Mouse (Mus musculus) lung, adult 2 months (tissue): ENCODE measurements around the gene Spindoc. TPM values are rescaled to one million over a fixed set of nuclear protein-coding genes. Genes with fewer than 3 reads are reported as not detected.
A peak's percentile ranks its signal among the peaks of the same experiment; 100 is the strongest.

Source experiments
- DNase-seq: peaks from one replicate; pipeline ENCODE4 v3.0.0; 2022
- H3K4me1 ChIP-seq: fragments of 200-500 bp; 2 replicates; pipeline ENCODE4 v1.6.1; 2011; ENCODE audit warnings: low read length; ENCODE audit not compliant: control insufficient read depth, insufficient read depth
- H3K4me3 ChIP-seq: fragments of 200-500 bp; replicated peaks from 2 replicates; pipeline ENCODE3; 2011; ENCODE audit warnings: low read depth, mild to moderate bottlenecking, control low read depth, low read length; ENCODE audit errors: extremely low read depth
- CTCF ChIP-seq: fragments of 200-500 bp; IDR thresholded peaks from 2 replicates; pipeline ENCODE4 v1.5.1; 2011; ENCODE audit warnings: mild to moderate bottlenecking, low read length, control low read depth; ENCODE audit not compliant: insufficient read depth
- POLR2A ChIP-seq: fragments of 200-500 bp; IDR thresholded peaks from 2 replicates; pipeline ENCODE4 v1.6.1; 2011; ENCODE audit warnings: low read depth, mild to moderate bottlenecking, control low read depth, low read length, borderline replicate concordance; ENCODE audit errors: extremely low read depth
- WGBS: fragments of 180-500 bp; shearing (Covaris S2); methylation state at CpG from one replicate; pipeline ENCODE4 v1.1.7; 2018; 5-methylcytosine and 5-hydroxymethylcytosine counted together
- polyA plus RNA-seq: library from polyadenylated mRNA; depleted of rRNA; stranded (reverse); fragments of >200 nt; gene quantifications from 2 replicates; pipeline ENCODE4 v1.2.3, GENCODE M21; 2012

Spindoc gene
- polyA plus RNA-seq, 1 experiment = 19.0 TPM

DNA sequence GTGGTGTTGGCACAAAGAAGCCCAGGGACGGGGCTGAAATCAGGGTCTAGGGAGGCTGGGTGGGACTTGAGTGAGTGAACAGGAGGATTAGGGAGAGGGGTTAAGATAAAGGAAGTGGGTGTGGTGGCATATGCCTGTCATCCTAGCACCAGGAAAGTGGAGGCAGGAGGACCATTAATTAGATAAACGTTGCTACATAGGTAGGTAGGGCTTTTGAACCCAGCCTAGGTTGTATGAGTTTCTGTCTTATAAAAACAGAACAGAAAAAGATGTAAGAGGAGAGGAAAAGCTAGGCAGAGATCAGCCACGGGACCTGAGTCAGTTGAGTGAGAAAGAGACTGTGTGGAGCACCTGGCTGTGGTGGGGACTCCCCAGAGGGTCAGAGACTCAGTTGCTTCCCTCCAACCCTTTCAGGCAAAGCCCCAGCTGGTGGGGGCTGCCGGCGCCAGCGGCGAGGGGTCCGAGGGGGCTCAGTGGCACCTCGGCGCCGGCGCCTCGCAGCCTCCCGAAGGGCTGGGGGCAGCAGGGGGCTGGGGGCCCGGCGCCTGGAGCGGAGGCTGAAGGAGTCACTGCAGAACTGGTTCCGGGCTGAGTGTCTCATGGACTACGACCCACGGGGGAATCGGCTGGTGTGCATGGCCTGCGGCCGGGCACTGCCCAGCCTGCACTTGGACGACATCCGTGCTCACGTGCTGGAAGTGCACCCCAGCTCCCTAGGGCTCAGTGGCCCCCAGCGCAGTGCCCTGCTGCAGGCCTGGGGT, 38.2 kb upstream of the Spindoc start:
- WGBS = 88% methylated on average over 27 of the region's 27 CpGs

DNA sequence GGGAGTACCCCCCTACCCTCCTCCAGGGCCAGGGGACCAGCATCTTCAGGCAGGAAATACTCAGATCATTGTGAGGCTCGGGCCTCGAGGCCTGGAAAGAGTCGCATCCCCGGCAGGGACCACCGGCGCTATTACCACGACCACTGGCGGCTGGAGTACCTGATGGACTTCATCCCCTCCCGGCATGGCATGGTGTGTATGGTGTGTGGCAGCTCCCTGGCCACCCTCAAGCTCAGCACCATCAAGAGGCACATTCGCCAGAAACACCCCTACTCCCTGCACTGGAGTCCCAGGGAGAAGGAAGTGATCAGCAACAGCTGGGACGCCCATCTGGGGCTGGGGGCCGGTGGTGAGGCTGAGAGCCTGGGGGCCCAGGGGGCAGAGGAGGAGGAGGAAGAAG, 37.3 kb upstream of the Spindoc start:
- DNase-seq = no peak
- TF ChIP-seq POLR2A (no peak), CTCF (no peak)
- Histone ChIP-seq H3K4me1 (peaks cover 10% of the 10 kb centered on the region), H3K4me3 (no peak overlapping the region)
- 78% methylated on average over 12 of the region's 12 CpGs for WGBS

More for the DNA sequence above, 38.2 kb upstream of the Spindoc start:
- H3K4me3 ChIP-seq = no peak overlapping the region
- no peak for TF ChIP-seq POLR2A
- TF ChIP-seq CTCF = no peak
- DNase-seq = no peak
- H3K4me1 ChIP-seq = peaks cover 10% of the 10 kb centered on the region

DNA sequence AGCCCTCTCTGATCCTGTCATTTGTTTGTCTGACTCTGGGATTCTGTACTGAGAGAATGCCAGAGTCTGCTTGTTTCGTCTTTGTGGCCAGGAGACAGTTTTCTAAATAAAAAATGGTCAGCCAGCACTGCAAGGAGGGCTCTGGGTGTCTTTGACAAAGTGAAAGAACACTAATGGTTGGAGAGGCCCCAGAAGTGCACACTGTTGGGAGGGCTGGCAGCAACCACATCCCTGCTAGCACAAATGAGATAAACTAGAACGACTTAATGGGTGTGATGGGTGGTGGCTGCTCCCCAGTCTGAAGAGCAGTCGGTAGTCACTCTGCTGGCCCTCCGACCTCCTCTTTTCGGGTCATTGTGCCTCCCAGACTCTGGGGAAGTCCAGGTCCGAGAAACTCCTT, 36.3 kb upstream of the Spindoc start:
- DNase-seq = no peak
- Histone ChIP-seq H3K4me3 (no peak overlapping the region), H3K4me1 (peaks cover 10% of the 10 kb centered on the region)
- 37% methylated on average over 6 of the region's 6 CpGs for WGBS
- no peak for TF ChIP-seq CTCF
- no peak for TF ChIP-seq POLR2A

DNA sequence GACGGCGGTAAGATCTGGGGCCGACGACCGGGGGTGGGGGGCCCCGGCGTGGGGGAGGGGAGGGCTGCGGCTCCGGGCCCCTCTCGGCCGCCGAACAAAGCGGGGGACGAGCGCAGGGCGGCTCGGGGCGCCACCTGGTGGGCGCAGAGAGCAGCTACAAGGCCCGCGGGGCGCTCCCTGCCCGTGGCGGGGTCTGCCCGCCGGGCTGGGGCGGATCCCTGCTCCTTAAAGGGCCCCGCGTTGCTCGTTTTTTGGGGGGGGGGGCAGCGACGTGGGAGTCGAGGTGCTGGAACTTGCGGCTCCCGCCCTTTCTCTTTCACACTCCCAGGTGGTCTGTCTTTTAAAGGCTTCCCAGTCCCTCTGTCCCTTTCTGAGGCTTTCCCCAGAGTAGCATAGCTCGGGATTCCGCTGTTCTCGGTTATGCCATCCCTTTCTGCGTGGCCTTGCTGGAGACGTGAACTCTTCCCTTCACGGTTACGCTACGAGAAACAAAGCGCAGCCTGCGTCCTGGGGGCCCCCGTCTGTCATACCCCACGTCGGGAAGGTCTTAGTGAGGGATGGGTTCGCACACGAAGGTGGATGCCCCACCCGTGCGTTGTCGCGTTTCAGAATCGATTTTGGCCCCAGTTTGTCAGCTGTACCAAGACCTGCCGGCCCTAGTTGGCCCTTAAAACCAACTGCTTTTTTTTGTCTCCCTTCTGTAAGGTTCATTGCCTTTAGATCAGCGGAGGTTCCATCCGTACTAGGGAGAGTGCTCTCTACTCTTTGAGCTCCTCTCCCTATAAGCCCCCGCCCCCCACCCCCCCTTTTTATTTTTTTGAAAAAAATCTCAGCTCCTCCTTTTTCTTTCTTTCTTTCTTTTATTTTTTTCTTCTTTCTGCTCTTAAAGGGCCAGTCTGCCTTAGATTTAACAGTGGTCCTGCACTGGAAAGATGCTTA, 35.4 kb upstream of the Spindoc start:
- peak overlapping the region; percentile 69 for H3K4me3 ChIP-seq
- peak; percentile 78 for DNase-seq
- TF ChIP-seq CTCF = peak; percentile 37; the same call in 1 of the 2 replicates
- no peak for TF ChIP-seq POLR2A
- WGBS = 1% methylated on average over 58 of the region's 59 CpGs
- peaks cover 8% of the 10 kb centered on the region for H3K4me1 ChIP-seq

DNA sequence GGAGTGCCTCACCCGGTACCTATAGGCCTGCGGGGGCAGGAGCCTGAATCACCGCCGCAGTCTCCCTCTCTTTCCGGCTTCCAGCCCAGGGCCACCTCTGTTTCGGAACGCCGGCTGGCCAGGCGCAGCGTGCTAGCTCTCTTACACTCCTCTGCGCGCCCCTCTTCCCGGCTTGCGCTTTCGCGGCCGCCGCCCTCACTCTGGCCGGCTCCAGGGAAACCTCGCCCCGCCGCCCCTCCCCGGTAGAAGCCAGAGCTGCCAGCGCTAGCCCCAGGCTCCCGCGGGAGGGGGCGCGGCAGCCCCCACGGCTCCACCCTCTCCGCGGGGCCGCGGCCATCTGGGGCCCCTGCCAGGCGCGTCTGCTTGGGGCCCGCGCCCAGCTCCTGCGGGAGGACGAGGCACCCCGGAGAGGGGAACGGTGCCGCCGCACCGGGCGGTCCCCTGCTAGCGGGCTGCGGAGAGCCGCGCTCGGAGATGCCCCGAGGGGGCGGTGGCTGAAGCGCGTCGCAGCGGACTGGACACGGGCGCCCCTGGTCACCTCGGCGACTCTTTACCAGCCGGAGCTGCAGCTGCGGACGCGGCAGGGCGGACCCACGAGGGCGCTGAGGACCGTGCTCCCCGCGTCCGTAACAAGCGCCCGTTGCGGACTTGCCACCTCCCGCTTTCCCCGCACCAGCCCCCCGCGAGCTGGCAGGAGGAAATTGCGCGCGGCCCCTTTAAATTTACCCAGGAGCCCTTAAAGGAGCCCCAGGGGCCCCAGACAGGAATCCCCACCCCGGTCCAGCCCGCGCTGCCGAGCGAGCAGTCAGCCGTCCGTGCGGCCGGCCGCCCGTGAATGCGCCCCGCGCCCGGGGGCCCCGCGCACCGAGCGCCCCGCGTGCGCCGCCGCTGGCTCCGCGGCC, 34.3 kb upstream of the Spindoc start, which contains the start of gene 2700081O15Rik:
TSS of gene 2700081O15Rik (plus strand) at position 792 of the 902 bp plus-strand sequence.
- peak within 1 kb of the TSS; percentile 69 for H3K4me3 ChIP-seq
- WGBS = 1% methylated on average over 103 of the region's 107 CpGs
- peaks cover 4% of the 10 kb centered on the region; the same call in 1 of the 2 replicates for H3K4me1 ChIP-seq
- TF ChIP-seq POLR2A = no peak
- no peak for TF ChIP-seq CTCF
- DNase-seq = peak; percentile 73

DNA sequence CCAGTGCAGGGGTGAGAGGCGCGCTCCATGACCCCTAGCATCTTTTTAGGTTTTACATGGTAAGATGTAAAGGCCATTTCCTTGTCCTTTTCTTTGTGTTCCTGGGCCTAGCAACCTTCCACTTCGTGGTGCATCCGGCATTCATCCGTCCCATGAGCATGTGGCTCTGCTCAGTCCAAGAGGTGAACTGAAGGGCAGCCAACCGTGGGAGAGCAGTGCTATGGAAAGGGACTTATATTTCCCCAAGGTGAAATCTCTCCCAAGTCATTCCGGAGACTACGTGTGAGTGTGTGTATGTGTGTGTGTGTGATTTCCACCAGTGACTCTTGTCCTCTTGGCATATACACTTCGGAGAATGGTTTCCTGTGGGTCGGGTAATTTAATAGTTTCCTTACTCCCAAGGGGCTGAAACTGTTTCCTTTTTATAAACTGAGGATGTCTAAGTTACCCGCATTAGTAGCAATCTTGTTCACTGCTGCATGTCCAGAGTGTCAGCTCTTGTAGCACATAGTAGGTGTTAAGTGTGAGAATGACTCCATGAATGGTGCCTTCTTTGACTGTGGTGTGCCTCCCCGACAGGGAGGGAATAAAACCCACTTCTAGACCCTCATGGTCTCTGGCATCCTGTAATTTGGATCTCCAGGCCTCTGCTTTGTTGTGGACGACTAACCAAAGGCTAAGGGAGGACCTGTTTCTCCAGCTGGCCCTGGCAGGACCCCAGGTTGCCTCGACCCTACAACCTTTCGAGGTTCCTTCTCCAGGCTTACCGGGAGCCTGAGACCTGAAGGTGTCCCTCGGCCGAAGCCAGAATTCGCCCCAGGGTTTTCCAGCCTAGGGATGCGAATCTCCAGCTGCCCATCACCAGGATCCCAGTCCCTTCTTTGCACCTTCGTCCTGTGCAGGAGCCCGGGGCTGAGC, 33.4 kb upstream of the Spindoc start:
- no peak for DNase-seq
- Histone ChIP-seq H3K4me3 (peak overlapping the region; percentile 69), H3K4me1 (peaks cover 4% of the 10 kb centered on the region; the same call in 1 of the 2 replicates)
- TF ChIP-seq CTCF = no peak
- TF ChIP-seq POLR2A = no peak
- 38% methylated on average over 22 of the region's 22 CpGs for WGBS

DNA sequence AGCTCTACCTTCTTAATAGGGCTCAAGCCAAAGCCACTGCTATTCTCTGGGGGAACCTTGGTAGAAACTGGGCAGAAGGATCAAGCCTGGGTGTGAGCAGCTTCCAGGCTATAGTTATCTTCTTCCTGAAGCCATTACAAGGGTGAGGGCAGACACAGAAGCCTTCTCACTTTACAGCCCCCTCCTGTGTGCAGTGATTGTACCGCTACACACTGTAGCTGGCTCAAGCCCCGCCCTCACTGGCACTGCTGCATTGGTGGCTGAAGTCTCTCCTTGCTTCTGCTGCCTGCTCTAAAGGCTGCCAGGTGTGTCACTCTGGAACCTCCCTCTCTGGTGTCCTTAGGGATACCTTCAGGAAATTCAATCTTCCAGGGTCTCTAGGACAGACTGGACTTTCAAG, 29.6 kb upstream of the Spindoc start:
- no peak overlapping the region for H3K4me3 ChIP-seq
- TF ChIP-seq POLR2A = no peak
- TF ChIP-seq CTCF = no peak
- 0 out of 2 replicates have a peak, but pooled peaks cover 2% of the 10 kb centered on the region for H3K4me1 ChIP-seq
- WGBS = 53% methylated on average over 2 of the region's 2 CpGs
- no peak for DNase-seq
